Mouse (Mus musculus): ENCODE data around the gene Dnajc2.

DNA sequence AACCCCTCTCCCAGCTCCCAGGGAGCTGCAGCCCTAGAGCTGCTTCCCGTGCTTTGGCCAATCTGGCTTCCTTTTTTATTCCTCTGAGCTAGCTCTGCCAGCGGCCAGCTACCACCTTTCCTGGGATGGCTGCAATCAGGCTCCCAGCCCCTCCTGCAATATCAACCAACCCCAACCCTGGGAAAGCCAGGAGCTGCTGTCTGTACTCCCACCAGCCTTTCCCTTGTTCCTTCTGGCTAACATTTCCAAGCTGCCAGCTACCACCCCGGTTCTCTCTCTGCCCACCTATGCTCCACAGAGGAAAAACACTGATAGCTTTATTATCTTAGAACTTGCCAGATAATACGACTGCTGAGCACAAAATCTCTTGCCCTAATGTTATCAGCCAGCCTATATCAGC lies 19.8 kb upstream of the Dnajc2 start:
- no peak for TF ChIP-seq CTCF (IDR thresholded peaks at IDR 0.05; ENCODE audit: control insufficient read depth, insufficient read depth, low read length)
- no peak for TF ChIP-seq POLR2A (IDR thresholded peaks at IDR 0.05; ENCODE audit: borderline replicate concordance, control insufficient read depth, low read depth, low read length)

Data from bone marrow, adult 2 months (tissue).